Mouse (Mus musculus) forebrain, embryonic 12.5 days (tissue): ENCODE data around the gene Ppfibp2. TPM values are rescaled to one million over a fixed set of nuclear protein-coding genes. Genes with fewer than 3 reads are reported as not detected.

Experiments used
- ATAC-seq: fragments of 200-750 bp; cut with Nextera tagmentation; 2 replicates; pipeline ENCODE4 v1.8.0; 2017; ENCODE audit warnings: moderate TSS enrichment; ENCODE audit not compliant: low FRiP score
- H3K27ac ChIP-seq: fragments of 300-500 bp; sonication (generic); 2 replicates; pipeline ENCODE4 v1.5.1; 2016; ENCODE audit warnings: mild to moderate bottlenecking
- H3K27me3 ChIP-seq: fragments of 300-500 bp; sonication (generic); 2 replicates; pipeline ENCODE4 v1.6.1; 2016; ENCODE audit warnings: mild to moderate bottlenecking
- H3K36me3 ChIP-seq: fragments of 300-500 bp; sonication (generic); replicated peaks from 2 replicates; pipeline ENCODE4 v1.6.1; 2016; ENCODE audit warnings: mild to moderate bottlenecking
- H3K4me1 ChIP-seq: fragments of 300-500 bp; sonication (generic); 2 replicates; pipeline ENCODE4 v1.6.1; 2016
- H3K4me2 ChIP-seq: fragments of 300-500 bp; sonication (generic); 2 replicates; pipeline ENCODE4 v1.6.1; 2016; ENCODE audit warnings: mild to moderate bottlenecking, moderate library complexity
- H3K4me3 ChIP-seq: fragments of 300-500 bp; sonication (generic); replicated peaks from 2 replicates; pipeline ENCODE4 v1.5.1; 2016; ENCODE audit warnings: mild to moderate bottlenecking
- H3K9ac ChIP-seq: fragments of 300-500 bp; sonication (generic); 2 replicates; pipeline ENCODE4 v1.6.1; 2016; ENCODE audit warnings: mild to moderate bottlenecking
- H3K9me3 ChIP-seq: fragments of 300-500 bp; sonication (generic); 2 replicates; pipeline ENCODE4 v1.6.1; 2016
- WGBS: fragments of 180-500 bp; shearing (Covaris S2); methylation state at CpG from one replicate; pipeline ENCODE4 v1.1.7; 2016; 5-methylcytosine and 5-hydroxymethylcytosine counted together
- polyA plus RNA-seq: library from polyadenylated mRNA; unstranded; fragments of >200 nt; fragmentation: Nextera tagmentation; extraction: Ambion mirVana; gene quantifications from 2 replicates; pipeline ENCODE4 v1.2.1, GENCODE M21; 2016

Ppfibp2 gene
- polyA plus RNA-seq, 1 experiment from 2014 or later = 2.7 TPM

DNA sequence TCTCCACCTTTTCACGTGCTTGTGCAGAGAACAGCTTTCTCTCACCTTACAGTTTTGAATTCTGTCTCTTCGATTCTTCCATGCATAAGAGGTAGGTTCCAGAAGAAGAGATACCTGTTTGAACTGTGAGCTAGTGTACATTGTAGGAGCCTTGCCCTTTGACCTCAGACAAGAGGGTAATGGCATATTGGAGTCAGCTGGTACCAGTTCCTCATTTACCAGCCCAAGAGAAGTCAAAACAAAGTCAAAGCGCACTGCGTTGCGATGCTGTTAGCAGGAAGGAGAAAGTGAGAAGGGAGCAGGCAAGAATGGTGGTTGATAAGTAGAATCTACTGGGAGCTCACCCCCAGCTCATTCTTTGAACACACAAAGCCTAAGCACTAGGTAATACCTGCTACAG is 73.5 kb downstream of the Ppfibp2 start:
- ATAC-seq = no peak
- no peaks in the 10 kb centered on the region for H3K9me3 ChIP-seq
- H3K4me3 ChIP-seq = no peak overlapping the region
- no peak overlapping the region for H3K9ac ChIP-seq
- WGBS = 91% methylated on average over 5 of the region's 5 CpGs
- H3K4me2 ChIP-seq = no peak overlapping the region
- H3K27ac ChIP-seq = no peak overlapping the region
- peaks cover 38% of the 10 kb centered on the region; the same call in 1 of the 2 replicates for H3K27me3 ChIP-seq
- peaks cover 34% of the 10 kb centered on the region for H3K4me1 ChIP-seq
- H3K36me3 ChIP-seq = no peaks in the 10 kb centered on the region

DNA sequence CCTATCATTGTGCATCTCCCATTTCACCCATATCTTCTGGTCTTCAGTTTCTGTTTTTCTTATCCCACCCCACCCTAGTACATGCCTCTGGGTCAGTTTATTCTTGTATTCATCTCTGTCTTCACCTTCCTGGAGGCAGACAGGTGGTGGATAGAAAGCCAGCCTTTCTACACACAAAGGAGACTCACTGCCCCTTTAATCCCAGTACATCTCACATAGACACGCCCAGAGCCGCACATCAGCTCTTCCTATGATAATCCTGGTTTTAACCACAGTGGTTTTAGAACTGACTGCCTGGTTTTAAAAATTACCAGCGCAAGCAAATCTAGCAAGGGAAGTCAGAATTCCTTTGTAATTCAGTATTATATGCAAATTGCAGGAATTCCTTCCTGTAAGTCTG is 80.2 kb downstream of the Ppfibp2 start:
- H3K4me3 ChIP-seq = no peak overlapping the region
- H3K36me3 ChIP-seq = no peaks in the 10 kb centered on the region
- no peak overlapping the region for H3K27ac ChIP-seq
- H3K9ac ChIP-seq = no peak overlapping the region
- H3K4me1 ChIP-seq = no peaks in the 10 kb centered on the region; the same call in 1 of the 2 replicates
- no peaks in the 10 kb centered on the region for H3K27me3 ChIP-seq
- WGBS = 74% methylated on average over 3 of the region's 3 CpGs
- ATAC-seq = no peak
- H3K4me2 ChIP-seq = no peak overlapping the region
- no peaks in the 10 kb centered on the region for H3K9me3 ChIP-seq

DNA sequence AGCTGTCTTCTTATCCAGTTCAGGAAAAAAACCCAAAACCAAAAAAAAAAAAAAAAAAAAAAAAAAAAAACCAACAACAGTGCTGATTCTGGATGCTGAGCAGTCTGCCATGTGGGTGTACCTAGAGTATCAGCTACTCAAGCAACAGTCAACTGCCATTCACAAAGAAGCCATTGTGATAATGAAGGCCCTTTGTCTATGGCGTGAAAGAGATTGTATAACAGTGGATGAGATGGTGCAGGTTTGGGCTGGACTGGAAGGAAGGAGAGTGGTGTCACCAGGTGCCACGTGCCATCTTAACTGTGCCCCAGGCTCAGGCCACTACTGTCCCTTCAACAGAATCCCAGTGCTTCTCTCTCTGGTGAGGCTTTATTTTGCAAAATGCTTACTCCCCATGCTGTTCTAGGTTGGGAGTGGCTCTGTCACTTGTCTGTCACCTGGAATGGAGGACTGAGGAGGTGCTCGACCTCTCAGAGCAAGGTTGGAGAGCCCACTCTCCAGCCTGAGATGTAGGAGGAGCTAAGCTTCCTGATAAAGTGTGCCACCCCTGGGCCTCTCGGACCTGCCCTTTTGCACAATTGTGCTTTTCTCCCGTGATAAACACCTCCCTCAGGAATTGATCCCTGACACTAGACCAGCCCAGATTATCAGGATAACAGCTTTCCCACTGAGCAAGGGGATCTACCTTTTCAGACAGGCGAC is 85.3 kb downstream of the Ppfibp2 start:
- Histone ChIP-seq H3K36me3 (no peaks in the 10 kb centered on the region), H3K27me3 (no peaks in the 10 kb centered on the region), H3K9ac (no peak overlapping the region), H3K4me3 (no peak overlapping the region), H3K4me1 (no peaks in the 10 kb centered on the region), H3K9me3 (no peaks in the 10 kb centered on the region), H3K4me2 (no peak overlapping the region), H3K27ac (no peak overlapping the region)
- 35% methylated on average over 6 of the region's 6 CpGs for WGBS
- no peak for ATAC-seq

DNA sequence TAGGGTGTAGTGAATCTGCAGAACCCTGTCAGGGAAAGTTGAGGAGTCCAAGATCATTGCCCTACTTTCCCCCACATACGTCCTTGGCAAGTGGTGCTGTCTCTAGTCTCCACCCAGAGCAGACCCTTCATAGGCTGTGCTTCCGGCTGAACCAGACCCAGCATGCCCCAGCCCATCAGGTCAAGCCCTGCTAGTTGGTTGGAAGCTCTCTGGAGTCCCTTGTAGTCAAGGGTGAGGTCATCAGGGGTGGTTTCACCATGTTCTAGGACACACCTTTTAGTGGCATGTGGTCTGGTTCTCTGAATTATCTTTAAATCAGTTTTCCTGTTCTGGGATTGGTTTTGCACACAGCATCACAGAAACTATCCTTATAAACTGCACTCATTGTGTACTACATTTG is 86.3 kb downstream of the Ppfibp2 start:
- no peak for ATAC-seq

DNA sequence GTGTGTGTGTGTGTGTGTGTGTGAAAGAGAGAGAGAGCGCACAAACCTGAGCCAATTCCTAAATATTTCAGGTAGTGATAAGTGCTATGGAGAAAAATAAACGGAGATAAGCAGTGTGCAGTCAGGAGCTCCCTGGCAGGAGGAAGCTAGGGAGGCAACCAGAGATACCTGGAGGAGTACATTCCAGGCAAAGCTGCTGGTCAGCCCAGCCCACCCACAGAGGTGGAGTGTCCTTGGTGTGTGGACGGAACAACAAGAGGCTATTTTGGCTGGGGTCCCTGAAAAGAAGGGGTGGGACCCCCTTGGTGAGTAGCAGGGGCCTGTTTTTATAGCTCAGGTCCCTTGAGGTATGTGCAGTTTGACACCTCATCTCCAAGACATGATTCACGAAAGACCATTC is 88.2 kb downstream of the Ppfibp2 start:
- no peak overlapping the region for H3K4me2 ChIP-seq
- H3K9me3 ChIP-seq = no peaks in the 10 kb centered on the region
- no peak overlapping the region for H3K27ac ChIP-seq
- H3K36me3 ChIP-seq = no peaks in the 10 kb centered on the region
- 82% methylated on average over 4 of the region's 4 CpGs for WGBS
- H3K4me1 ChIP-seq = no peaks in the 10 kb centered on the region
- H3K9ac ChIP-seq = no peak overlapping the region
- no peaks in the 10 kb centered on the region for H3K27me3 ChIP-seq
- no peak for ATAC-seq
- no peak overlapping the region for H3K4me3 ChIP-seq

More for the DNA sequence above, 86.3 kb downstream of the Ppfibp2 start:
- no peaks in the 10 kb centered on the region for H3K36me3 ChIP-seq
- no peak overlapping the region for H3K4me2 ChIP-seq
- no peaks in the 10 kb centered on the region for H3K4me1 ChIP-seq
- H3K9ac ChIP-seq = no peak overlapping the region
- H3K27ac ChIP-seq = no peak overlapping the region
- WGBS = 81% methylated on average over 2 of the region's 2 CpGs
- no peaks in the 10 kb centered on the region for H3K27me3 ChIP-seq
- no peaks in the 10 kb centered on the region for H3K9me3 ChIP-seq
- no peak overlapping the region for H3K4me3 ChIP-seq

DNA sequence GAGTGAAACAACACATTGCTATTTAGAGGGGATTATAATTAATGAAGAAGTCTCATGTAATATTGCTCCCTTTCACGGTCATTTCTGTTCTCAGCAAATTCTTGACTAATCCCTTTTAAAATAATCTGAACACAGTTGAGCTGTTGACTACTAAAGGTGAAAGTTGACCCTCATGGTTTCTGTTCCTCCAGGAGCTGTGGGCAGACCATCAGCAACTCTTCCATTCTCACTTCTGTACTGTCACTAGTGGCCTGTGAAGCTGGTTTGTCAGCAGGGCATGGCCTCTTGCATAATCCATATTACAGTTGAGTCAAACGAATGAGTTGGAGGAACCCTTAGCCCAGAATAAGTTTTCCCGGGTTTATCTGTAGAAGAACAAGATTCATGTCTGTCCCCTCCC is 88.6 kb downstream of the Ppfibp2 start:
- Histone ChIP-seq H3K27ac (no peak overlapping the region), H3K4me3 (no peak overlapping the region), H3K9ac (no peak overlapping the region), H3K9me3 (no peaks in the 10 kb centered on the region), H3K27me3 (no peaks in the 10 kb centered on the region), H3K4me2 (no peak overlapping the region), H3K4me1 (no peaks in the 10 kb centered on the region), H3K36me3 (no peaks in the 10 kb centered on the region)
- ATAC-seq = no peak
- 87% methylated on average over 3 of the region's 3 CpGs for WGBS

DNA sequence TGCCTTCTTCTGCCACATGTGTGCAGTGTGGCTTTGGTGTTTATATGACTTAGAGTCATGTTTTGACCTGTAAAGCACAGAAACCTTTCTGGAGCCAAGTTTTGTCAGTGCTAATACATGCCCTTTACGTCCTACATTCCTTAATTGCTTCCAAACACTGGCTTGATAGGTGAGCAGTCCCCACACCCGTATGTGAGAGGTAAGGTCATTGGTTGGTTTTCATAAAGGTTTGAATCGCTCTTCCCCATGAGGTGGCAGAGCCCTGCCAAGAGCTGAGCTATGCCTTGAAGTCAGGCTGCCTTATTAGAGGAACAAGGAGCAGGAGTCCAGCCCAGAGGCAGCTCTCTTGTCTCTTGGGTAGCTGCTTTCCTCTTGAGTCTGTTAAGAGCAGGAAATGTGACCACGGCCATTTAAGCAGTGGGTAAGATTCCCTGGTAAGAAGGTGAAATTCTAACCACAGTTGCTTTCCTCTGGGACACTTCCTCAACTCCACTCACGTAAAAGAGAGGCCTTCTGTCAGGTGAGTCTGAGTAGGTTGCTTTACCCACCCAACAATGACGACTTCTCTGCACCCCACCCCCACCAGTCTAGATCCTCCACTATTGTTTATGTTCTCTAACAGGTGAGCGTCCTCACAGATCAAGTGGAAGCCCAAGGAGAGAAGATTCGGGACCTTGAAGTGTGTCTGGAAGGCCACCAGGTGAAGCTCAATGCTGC is 90.4 kb downstream of the Ppfibp2 start:
- Histone ChIP-seq H3K9me3 (no peaks in the 10 kb centered on the region), H3K4me2 (no peak overlapping the region), H3K4me3 (no peak overlapping the region), H3K9ac (no peak overlapping the region), H3K4me1 (no peaks in the 10 kb centered on the region; the same call in 1 of the 2 replicates), H3K36me3 (no peaks in the 10 kb centered on the region), H3K27ac (no peak overlapping the region), H3K27me3 (no peaks in the 10 kb centered on the region)
- WGBS = 88% methylated on average over 8 of the region's 8 CpGs
- ATAC-seq = no peak

DNA sequence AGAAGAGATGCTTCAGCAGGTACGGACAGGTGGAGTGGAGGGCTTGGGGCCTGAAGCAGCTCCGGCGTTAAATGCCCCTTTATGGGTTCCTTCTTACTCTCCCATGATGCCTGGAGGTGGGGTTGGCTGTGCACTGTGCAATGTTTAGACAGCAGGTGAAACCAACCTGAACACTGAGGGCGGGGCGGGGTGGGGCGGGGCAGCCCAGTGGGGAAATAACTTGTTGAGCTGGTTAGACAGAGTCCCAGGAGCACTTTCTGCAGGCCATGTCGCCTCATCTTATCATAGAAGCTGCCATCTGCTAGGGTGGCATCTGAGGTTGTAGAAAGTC is 90.9 kb downstream of the Ppfibp2 start:
- ATAC-seq = no peak
- no peaks in the 10 kb centered on the region for H3K36me3 ChIP-seq
- no peak overlapping the region for H3K27ac ChIP-seq
- no peak overlapping the region for H3K4me2 ChIP-seq
- 100% methylated on average over 7 of the region's 7 CpGs for WGBS
- no peaks in the 10 kb centered on the region; the same call in 1 of the 2 replicates for H3K4me1 ChIP-seq
- no peaks in the 10 kb centered on the region for H3K27me3 ChIP-seq
- no peak overlapping the region for H3K9ac ChIP-seq
- H3K4me3 ChIP-seq = no peak overlapping the region
- no peaks in the 10 kb centered on the region for H3K9me3 ChIP-seq

DNA sequence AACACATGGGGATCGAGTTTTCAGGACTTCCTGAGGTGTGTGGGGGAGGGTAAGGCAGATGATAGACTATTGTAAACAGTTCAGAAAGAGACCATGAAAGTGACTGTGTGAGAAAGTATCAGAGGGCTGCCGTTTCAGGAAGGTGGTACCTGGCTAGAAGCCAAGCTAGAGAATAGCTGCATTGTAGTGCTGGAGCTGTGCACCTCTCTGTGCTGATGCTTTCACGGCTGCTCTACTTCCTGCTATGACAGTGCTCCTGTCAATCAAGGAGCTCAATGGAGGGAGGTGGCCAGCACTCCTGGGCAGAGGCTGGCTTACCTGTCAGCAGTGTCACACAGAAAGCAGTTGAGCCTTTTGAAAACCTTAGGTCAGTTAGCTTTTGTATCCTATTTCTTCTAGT is 92.4 kb downstream of the Ppfibp2 start:
- Histone ChIP-seq H3K9me3 (no peaks in the 10 kb centered on the region), H3K27me3 (no peaks in the 10 kb centered on the region), H3K4me3 (no peak overlapping the region), H3K9ac (no peak overlapping the region), H3K4me1 (no peaks in the 10 kb centered on the region; the same call in 1 of the 2 replicates), H3K4me2 (no peak overlapping the region), H3K36me3 (no peaks in the 10 kb centered on the region), H3K27ac (no peak overlapping the region)
- ATAC-seq = no peak
- 41% methylated on average over 3 of the region's 3 CpGs for WGBS

DNA sequence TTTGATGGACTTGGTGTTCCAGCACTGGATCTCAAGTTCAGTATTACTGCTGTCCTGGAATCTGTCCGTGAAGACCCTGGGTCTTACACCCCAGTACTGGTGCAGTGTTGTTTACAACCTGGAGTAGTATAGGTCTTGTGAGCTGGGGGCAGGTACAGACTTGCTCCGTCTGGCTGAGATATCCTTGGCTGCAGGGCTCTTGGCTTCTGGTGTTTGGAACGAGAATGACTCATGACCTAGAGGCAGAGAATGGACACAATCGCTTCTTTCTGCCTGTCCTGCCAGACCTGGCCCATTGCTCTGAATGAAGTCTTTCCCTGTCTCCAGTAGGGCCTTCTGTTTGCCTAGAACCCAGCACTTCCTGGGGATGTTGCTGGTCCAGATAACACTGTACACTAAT is 93.0 kb downstream of the Ppfibp2 start:
- H3K36me3 ChIP-seq = no peaks in the 10 kb centered on the region
- WGBS = 83% methylated on average over 4 of the region's 4 CpGs
- H3K4me2 ChIP-seq = no peak overlapping the region
- H3K4me1 ChIP-seq = no peaks in the 10 kb centered on the region; the same call in 1 of the 2 replicates
- H3K9me3 ChIP-seq = no peaks in the 10 kb centered on the region
- no peak overlapping the region for H3K9ac ChIP-seq
- H3K27me3 ChIP-seq = no peaks in the 10 kb centered on the region
- no peak for ATAC-seq
- no peak overlapping the region for H3K27ac ChIP-seq
- H3K4me3 ChIP-seq = no peak overlapping the region

DNA sequence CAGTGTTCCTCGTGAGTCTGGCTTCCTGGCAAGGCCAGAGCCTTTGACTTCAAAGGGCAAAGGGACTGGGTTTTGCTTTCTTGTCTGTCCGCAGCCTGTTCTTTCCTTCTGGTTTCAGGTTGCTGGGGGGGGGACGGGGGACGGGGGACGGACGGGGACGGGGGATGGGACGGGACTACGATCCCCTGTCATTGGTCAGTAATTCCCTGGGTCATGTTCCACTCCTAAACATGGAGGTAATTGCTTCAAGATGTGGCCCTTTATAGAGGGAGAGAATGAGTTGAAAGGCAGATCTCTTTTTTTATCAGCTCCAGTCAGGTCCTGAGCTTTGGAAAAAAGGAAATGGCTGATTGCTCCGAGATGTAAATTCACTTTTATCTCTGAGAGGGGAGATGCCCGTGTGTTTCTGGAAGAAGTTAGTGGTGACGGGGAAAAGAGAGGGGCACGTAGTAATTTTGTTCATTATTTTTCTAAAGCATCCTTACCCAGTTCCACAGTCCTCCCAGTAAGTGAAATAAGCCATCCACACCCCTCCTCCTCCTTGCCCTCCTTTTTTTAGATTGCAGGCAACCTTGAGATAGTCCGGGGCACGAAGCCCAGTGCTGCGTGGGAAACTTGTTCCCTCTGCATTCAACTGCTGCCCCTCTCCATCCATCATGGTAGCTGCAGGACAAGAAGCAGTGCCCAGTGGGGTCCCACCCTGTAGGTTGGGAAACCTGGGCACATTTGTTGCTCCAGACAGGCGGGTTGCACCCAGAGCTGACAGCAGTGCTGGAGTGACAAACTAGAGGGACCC is 95.6 kb downstream of the Ppfibp2 start:
- ATAC-seq = no peak
- no peak overlapping the region for H3K27ac ChIP-seq
- H3K36me3 ChIP-seq = no peaks in the 10 kb centered on the region
- no peak overlapping the region for H3K4me3 ChIP-seq
- 42% methylated on average over 17 of the region's 17 CpGs for WGBS
- H3K9ac ChIP-seq = no peak overlapping the region
- no peaks in the 10 kb centered on the region for H3K27me3 ChIP-seq
- H3K4me2 ChIP-seq = no peak overlapping the region
- no peaks in the 10 kb centered on the region for H3K9me3 ChIP-seq
- peaks cover 7% of the 10 kb centered on the region for H3K4me1 ChIP-seq

DNA sequence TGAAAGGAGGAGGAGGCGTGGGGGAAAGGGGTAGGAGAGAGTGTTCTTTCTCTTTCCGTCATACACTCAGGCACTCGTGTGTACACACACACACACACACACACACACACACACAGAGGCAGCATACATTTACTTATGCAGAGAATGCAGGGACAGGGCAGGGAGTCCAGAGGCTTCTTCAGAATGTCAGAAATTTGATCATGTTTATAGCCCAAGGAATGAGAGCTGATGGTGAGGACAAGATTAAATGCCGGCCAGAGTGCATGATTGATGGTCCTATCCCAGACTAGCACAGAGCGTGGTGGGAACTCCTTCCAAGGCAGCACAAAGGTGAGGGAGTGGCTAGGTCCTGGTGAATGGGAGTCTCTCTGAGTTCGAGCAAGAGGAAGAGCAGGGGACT is 96.5 kb downstream of the Ppfibp2 start:
- WGBS = 49% methylated on average over 6 of the region's 6 CpGs

More for the DNA sequence above, 96.5 kb downstream of the Ppfibp2 start:
- no peak overlapping the region for H3K4me3 ChIP-seq
- no peak overlapping the region for H3K27ac ChIP-seq
- no peak for ATAC-seq
- H3K4me2 ChIP-seq = no peak overlapping the region
- H3K36me3 ChIP-seq = no peaks in the 10 kb centered on the region
- H3K4me1 ChIP-seq = peaks cover 7% of the 10 kb centered on the region
- no peaks in the 10 kb centered on the region for H3K27me3 ChIP-seq
- H3K9ac ChIP-seq = no peak overlapping the region
- H3K9me3 ChIP-seq = no peaks in the 10 kb centered on the region
